Mouse (Mus musculus) midbrain, postnatal 0 days (tissue): ENCODE data around the gene Slc10a1. TPM values are rescaled to one million over a fixed set of nuclear protein-coding genes. Genes with fewer than 3 reads are reported as not detected.

Experiments
- ATAC-seq: fragments of 200-750 bp; cut with Nextera tagmentation; 2 replicates; pipeline ENCODE4 v1.8.0; 2017; ENCODE audit warnings: moderate number of reproducible peaks, mild to moderate bottlenecking, moderate TSS enrichment, moderate library complexity; ENCODE audit not compliant: low FRiP score
- DNase-seq: peaks from one replicate; pipeline ENCODE4 v3.0.0-alpha.2; 2015; ENCODE audit warnings: low spot score
- H3K27ac ChIP-seq: fragments of 300-500 bp; sonication (generic); 2 replicates; pipeline ENCODE4 v1.5.1; 2014; ENCODE audit warnings: low read depth, mild to moderate bottlenecking, low read length, mixed read lengths
- H3K27me3 ChIP-seq: fragments of 300-500 bp; sonication (generic); 2 replicates; pipeline ENCODE4 v1.6.1; 2014; ENCODE audit warnings: low read length, control low read depth, mixed read lengths; ENCODE audit not compliant: insufficient read depth
- H3K36me3 ChIP-seq: fragments of 300-500 bp; sonication (generic); 2 replicates; pipeline ENCODE4 v1.6.1; 2014; ENCODE audit warnings: low read length, control low read depth, mixed read lengths; ENCODE audit not compliant: insufficient read depth
- H3K4me1 ChIP-seq: fragments of 300-500 bp; sonication (generic); 2 replicates; pipeline ENCODE4 v1.6.1; 2014; ENCODE audit warnings: mild to moderate bottlenecking, control low read depth, antibody characterized with exemption, low read length, mixed read lengths; ENCODE audit not compliant: insufficient read depth
- H3K4me2 ChIP-seq: fragments of 300-500 bp; sonication (generic); 2 replicates; pipeline ENCODE4 v1.6.1; 2014; ENCODE audit warnings: low read depth, mild to moderate bottlenecking, low read length, mixed read lengths; ENCODE audit not compliant: poor library complexity, severe bottlenecking
- H3K4me3 ChIP-seq: fragments of 300-500 bp; sonication (generic); 2 replicates; pipeline ENCODE4 v1.5.1; 2014; ENCODE audit warnings: low read depth, mild to moderate bottlenecking, low read length, moderate library complexity
- H3K9ac ChIP-seq: fragments of 300-500 bp; sonication (generic); replicated peaks from 2 replicates; pipeline ENCODE4 v1.6.1; 2014; ENCODE audit warnings: mild to moderate bottlenecking, low read length, moderate library complexity, mixed read lengths; ENCODE audit not compliant: poor library complexity, severe bottlenecking
- H3K9me3 ChIP-seq: fragments of 300-500 bp; sonication (generic); 2 replicates; pipeline ENCODE4 v1.6.1; 2016; ENCODE audit warnings: low read length, control low read depth
- CTCF ChIP-seq: IDR thresholded peaks from 2 replicates; pipeline ENCODE4 v1.5.1; 2016; ENCODE audit warnings: antibody characterized with exemption, mild to moderate bottlenecking
- WGBS: fragments of 180-500 bp; shearing (Covaris S2); extraction: QIAGEN DNeasy Blood & Tissue Kit; methylation state at CpG from one replicate; pipeline ENCODE4 v1.1.7; 2014; 5-methylcytosine and 5-hydroxymethylcytosine counted together
- polyA plus RNA-seq: library from polyadenylated mRNA; unstranded; fragments of >200 nt; fragmentation: Nextera tagmentation; extraction: Ambion mirVana; gene quantifications from 2 replicates; pipeline ENCODE4 v1.2.1, GENCODE M21; 2015
- total RNA-seq: library from RNA; depleted of rRNA; stranded (reverse); fragments of >200 nt; gene quantifications from 2 replicates; pipeline ENCODE4 v1.2.3, GENCODE M21; 2014; rRNA removed

Gene Slc10a1
- total and polyA plus RNA-seq, 2 experiments from 2014 or later: 0.12 TPM; not detected in 1

GRCm38 (mm10) chr12:80923602-80924001, 44.9 kb downstream of the Slc10a1 start:
- no peaks in the 10 kb centered on the region for H3K9me3 ChIP-seq
- no peaks in the 10 kb centered on the region for H3K4me1 ChIP-seq
- H3K36me3 ChIP-seq: no peaks in the 10 kb centered on the region
- ATAC-seq: no peak
- WGBS: 65% methylated on average over 5 of the region's 5 CpGs
- H3K4me3 ChIP-seq: no peak overlapping the region
- H3K9ac ChIP-seq: no peak overlapping the region
- no peak for TF ChIP-seq CTCF
- H3K4me2 ChIP-seq: no peak overlapping the region
- no peak overlapping the region for H3K27ac ChIP-seq
- H3K27me3 ChIP-seq: no peaks in the 10 kb centered on the region
- no peak for DNase-seq

GRCm38 (mm10) chr12:80922869-80923268, 45.6 kb downstream of the Slc10a1 start:
- peak overlapping the region; percentile 38 for H3K4me2 ChIP-seq
- TF ChIP-seq CTCF: no peak
- peak overlapping the region; percentile 12; the same call in 1 of the 2 replicates for H3K4me3 ChIP-seq
- ATAC-seq: peak; percentile 47; the same call in 1 of the 2 replicates
- H3K36me3 ChIP-seq: no peaks in the 10 kb centered on the region
- H3K4me1 ChIP-seq: no peaks in the 10 kb centered on the region
- H3K27me3 ChIP-seq: no peaks in the 10 kb centered on the region
- H3K27ac ChIP-seq: no peak overlapping the region
- no peak overlapping the region for H3K9ac ChIP-seq
- DNase-seq: peak; percentile 24
- no peaks in the 10 kb centered on the region for H3K9me3 ChIP-seq
- WGBS: 14% methylated on average over 7 of the region's 7 CpGs

GRCm38 (mm10) chr12:80921301-80921700, 47.2 kb downstream of the Slc10a1 start:
- DNase-seq (no peak), ATAC-seq (no peak)
- H3K4me2 ChIP-seq: no peak overlapping the region
- H3K36me3 ChIP-seq: no peaks in the 10 kb centered on the region
- H3K9me3 ChIP-seq: no peaks in the 10 kb centered on the region
- H3K4me3 ChIP-seq: no peak overlapping the region
- no peak overlapping the region for H3K27ac ChIP-seq
- no peaks in the 10 kb centered on the region for H3K4me1 ChIP-seq
- TF ChIP-seq CTCF: no peak
- no peak overlapping the region for H3K9ac ChIP-seq
- H3K27me3 ChIP-seq: no peaks in the 10 kb centered on the region
- WGBS: 94% methylated on average over 5 of the region's 5 CpGs

GRCm38 (mm10) chr12:80917764-80918163, 50.7 kb downstream of the Slc10a1 start:
- Histone ChIP-seq H3K27me3 (no peaks in the 10 kb centered on the region), H3K36me3 (no peaks in the 10 kb centered on the region), H3K9me3 (no peaks in the 10 kb centered on the region), H3K27ac (no peak overlapping the region), H3K4me3 (no peak overlapping the region), H3K9ac (no peak overlapping the region), H3K4me1 (no peaks in the 10 kb centered on the region), H3K4me2 (no peak overlapping the region)
- ATAC-seq (no peak), DNase-seq (no peak)
- WGBS: 57% methylated on average over 7 of the region's 7 CpGs
- TF ChIP-seq CTCF: 0 out of 2 replicates have a peak, but pooled peaks have one; percentile 29

GRCm38 (mm10) chr12:80909631-80910030, 58.9 kb downstream of the Slc10a1 start:
- no peak for TF ChIP-seq CTCF
- 92% methylated on average over 8 of the region's 8 CpGs for WGBS
- Histone ChIP-seq H3K9me3 (no peaks in the 10 kb centered on the region), H3K4me2 (no peak overlapping the region), H3K4me1 (no peaks in the 10 kb centered on the region), H3K36me3 (no peaks in the 10 kb centered on the region), H3K4me3 (no peak overlapping the region), H3K27me3 (no peaks in the 10 kb centered on the region), H3K9ac (no peak overlapping the region), H3K27ac (no peak overlapping the region)
- DNase-seq (no peak), ATAC-seq (no peak)

Other genes with a start within 250 kb of the Slc10a1 start
- gene Ccdc177, start 208.0 kb downstream of the Slc10a1 start, total RNA-seq: 22.4 and 25.5 TPM in 2 replicates
- gene Ccdc177, start 208.0 kb downstream of the Slc10a1 start, polyA plus RNA-seq: 2.1 and 2.4 TPM in 2 replicates
- 17.3 and 22.5 TPM in 2 replicates for gene Susd6, start 178.2 kb downstream of the Slc10a1 start, total RNA-seq
- gene Susd6, start 178.2 kb downstream of the Slc10a1 start, polyA plus RNA-seq: 6.4 and 7.4 TPM in 2 replicates
- gene Srsf5, start 23.2 kb downstream of the Slc10a1 start, total RNA-seq: 252 and 341 TPM in 2 replicates
- gene Srsf5, start 23.2 kb downstream of the Slc10a1 start, polyA plus RNA-seq: 422 and 475 TPM in 2 replicates
- 28.7 and 32.0 TPM in 2 replicates for gene Smoc1, start 58.1 kb upstream of the Slc10a1 start, total RNA-seq
- 24.5 and 26.6 TPM in 2 replicates for gene Smoc1, start 58.1 kb upstream of the Slc10a1 start, polyA plus RNA-seq